Mouse (Mus musculus) NIH3T3 (cell line): ENCODE measurements around the gene Trpm6.

ENCODE experiments used
- DNase-seq: peaks from one replicate; pipeline ENCODE4 v3.0.0-alpha.2; 2012; ENCODE audit warnings: low read depth

The Trpm6 gene

GRCm38 (mm10) chr19:18889117-18889627 lies 139.4 kb downstream of the Trpm6 start:
- DNase-seq: no peak

- no peak for DNase-seq
Observed at GRCm38 (mm10) chr19:18889632-18890031, 139.8 kb downstream of the Trpm6 start.

- DNase-seq: peak; percentile 93
Observed at GRCm38 (mm10) chr19:18890216-18890615, 140.4 kb downstream of the Trpm6 start.

GRCm38 (mm10) chr19:18898238-18898637 lies 148.5 kb downstream of the Trpm6 start:
- no peak for DNase-seq

GRCm38 (mm10) chr19:18902041-18902693 lies 152.4 kb downstream of the Trpm6 start:
- DNase-seq: no peak

GRCm38 (mm10) chr19:18902694-18903067 lies 152.9 kb downstream of the Trpm6 start:
- DNase-seq: no peak

- no peak for DNase-seq
Observed at GRCm38 (mm10) chr19:18905511-18905910, 155.7 kb downstream of the Trpm6 start.

GRCm38 (mm10) chr19:18909641-18910040 lies 159.9 kb downstream of the Trpm6 start:
- DNase-seq: no peak

GRCm38 (mm10) chr19:18911755-18912340 lies 162.1 kb downstream of the Trpm6 start:
- peak; percentile 38 for DNase-seq

GRCm38 (mm10) chr19:18941391-18941790 lies 191.6 kb downstream of the Trpm6 start:
- DNase-seq: no peak
